Mouse (Mus musculus) hindbrain, embryonic 16.5 days (tissue): Measurements from ENCODE around the gene Slc12a7. TPM values are rescaled to one million over a fixed set of nuclear protein-coding genes. Genes with fewer than 3 reads are reported as not detected.

Experiments used
- ATAC-seq: fragments of 200-750 bp; cut with Nextera tagmentation; 2 replicates; pipeline ENCODE4 v1.8.0; 2017; ENCODE audit warnings: moderate TSS enrichment, moderate library complexity
- H3K27ac ChIP-seq: fragments of 300-500 bp; sonication (generic); 2 replicates; pipeline ENCODE4 v1.5.1; 2014; ENCODE audit warnings: low read depth, mild to moderate bottlenecking, control low read depth, low read length, moderate library complexity
- H3K27me3 ChIP-seq: fragments of 300-500 bp; sonication (generic); replicated peaks from 2 replicates; pipeline ENCODE4 v1.6.1; 2014; ENCODE audit warnings: low read length; ENCODE audit not compliant: control insufficient read depth, insufficient read depth
- H3K36me3 ChIP-seq: fragments of 300-500 bp; sonication (generic); 2 replicates; pipeline ENCODE4 v1.6.1; 2014; ENCODE audit warnings: mild to moderate bottlenecking, low read length, moderate library complexity, mixed read lengths; ENCODE audit not compliant: control insufficient read depth, insufficient read depth
- H3K4me1 ChIP-seq: fragments of 300-500 bp; sonication (generic); 2 replicates; pipeline ENCODE4 v1.6.1; 2014; ENCODE audit warnings: low read depth, low read length; ENCODE audit not compliant: control insufficient read depth, insufficient read depth
- H3K4me2 ChIP-seq: fragments of 300-500 bp; sonication (generic); 2 replicates; pipeline ENCODE4 v1.6.1; 2014; ENCODE audit warnings: mild to moderate bottlenecking, low read length, control low read depth, moderate library complexity
- H3K4me3 ChIP-seq: fragments of 300-500 bp; sonication (generic); 2 replicates; pipeline ENCODE4 v1.5.1; 2014; ENCODE audit warnings: mild to moderate bottlenecking, low read length, control low read depth, moderate library complexity
- H3K9ac ChIP-seq: fragments of 300-500 bp; sonication (generic); 2 replicates; pipeline ENCODE4 v1.6.1; 2014; ENCODE audit warnings: low read depth, mild to moderate bottlenecking, control low read depth, low read length, moderate library complexity
- H3K9me3 ChIP-seq: fragments of 300-500 bp; sonication (generic); 2 replicates; pipeline ENCODE4 v1.6.1; 2014; ENCODE audit warnings: mild to moderate bottlenecking, low read length, moderate library complexity; ENCODE audit not compliant: control insufficient read depth
- WGBS: fragments of 180-500 bp; shearing (Covaris S2); extraction: QIAGEN DNeasy Blood & Tissue Kit; methylation state at CpG from one replicate; pipeline ENCODE4 v1.1.7; 2014; 5-methylcytosine and 5-hydroxymethylcytosine counted together
- polyA plus RNA-seq: library from polyadenylated mRNA; unstranded; fragments of >200 nt; fragmentation: Nextera tagmentation; extraction: Ambion mirVana; gene quantifications from 2 replicates; pipeline ENCODE4 v1.2.1, GENCODE M21; 2015

The Slc12a7 gene
- polyA plus RNA-seq, 1 experiment from 2014 or later, result 7.7 TPM

DNA sequence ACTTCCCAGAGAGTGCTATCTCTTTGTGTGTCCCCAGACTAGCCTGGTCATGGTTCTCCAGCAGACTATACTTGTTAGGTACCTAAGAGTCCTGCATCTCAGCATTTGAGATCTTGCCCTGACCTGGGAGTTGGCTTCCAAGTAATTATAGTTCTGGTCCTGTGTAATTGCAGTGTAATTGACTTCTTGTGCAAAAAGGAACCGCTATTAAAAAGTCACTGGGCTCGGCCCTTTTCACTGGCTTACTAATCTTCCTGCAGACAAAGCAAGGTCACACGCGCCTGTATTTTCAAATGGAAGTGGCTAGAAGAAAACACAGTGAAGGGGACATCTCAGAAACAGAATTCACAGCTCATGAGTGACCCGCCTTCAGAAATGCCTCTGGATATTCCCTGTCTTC lies 21.1 kb upstream of the Slc12a7 start:
- H3K27me3 ChIP-seq, result no peaks in the 10 kb centered on the region
- H3K4me1 ChIP-seq, result no peaks in the 10 kb centered on the region
- H3K9me3 ChIP-seq, result no peaks in the 10 kb centered on the region
- no peak overlapping the region for H3K4me2 ChIP-seq
- H3K36me3 ChIP-seq, result no peaks in the 10 kb centered on the region
- H3K27ac ChIP-seq, result no peak overlapping the region
- ATAC-seq, result no peak
- 85% methylated on average over 5 of the region's 5 CpGs for WGBS
- no peak overlapping the region for H3K9ac ChIP-seq
- no peak overlapping the region for H3K4me3 ChIP-seq

- no peak overlapping the region for H3K9ac ChIP-seq
- ATAC-seq, result no peak
- no peaks in the 10 kb centered on the region for H3K4me1 ChIP-seq
- 80% methylated on average over 3 of the region's 3 CpGs for WGBS
- H3K9me3 ChIP-seq, result no peaks in the 10 kb centered on the region
- H3K4me2 ChIP-seq, result no peak overlapping the region
- H3K4me3 ChIP-seq, result no peak overlapping the region
- no peaks in the 10 kb centered on the region for H3K36me3 ChIP-seq
- H3K27ac ChIP-seq, result no peak overlapping the region
- no peaks in the 10 kb centered on the region for H3K27me3 ChIP-seq
Observed at GRCm38 (mm10) chr13:73712228-73712627, 20.7 kb upstream of the Slc12a7 start.

DNA sequence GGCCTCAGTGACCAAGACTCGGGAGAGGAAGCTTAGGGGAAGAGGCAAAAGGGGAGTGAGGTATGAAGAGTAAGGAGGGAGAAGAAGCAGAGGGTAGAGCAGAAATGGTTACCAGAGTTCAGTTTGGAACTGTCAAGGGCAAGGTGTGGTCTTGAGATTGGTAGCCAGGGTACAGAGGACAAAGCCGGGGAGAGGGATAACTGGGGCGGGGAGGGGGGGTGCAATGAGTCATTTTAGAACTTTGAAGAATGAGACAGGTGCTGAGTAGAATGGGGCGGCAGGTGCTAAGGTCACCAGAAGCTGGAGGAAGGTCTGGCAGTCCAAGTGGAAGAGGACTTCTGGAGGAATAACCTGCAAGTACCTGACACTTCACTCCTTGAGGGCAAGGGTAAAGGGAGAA lies 19.7 kb upstream of the Slc12a7 start:
- Histone ChIP-seq H3K27me3 (no peaks in the 10 kb centered on the region), H3K27ac (no peak overlapping the region), H3K4me1 (no peaks in the 10 kb centered on the region), H3K4me2 (no peak overlapping the region), H3K4me3 (no peak overlapping the region), H3K36me3 (no peaks in the 10 kb centered on the region), H3K9ac (no peak overlapping the region), H3K9me3 (no peaks in the 10 kb centered on the region)
- no peak for ATAC-seq
- 83% methylated on average over 4 of the region's 4 CpGs for WGBS

- Histone ChIP-seq H3K27me3 (no peaks in the 10 kb centered on the region), H3K4me2 (no peak overlapping the region), H3K9me3 (no peaks in the 10 kb centered on the region), H3K27ac (no peak overlapping the region), H3K4me1 (no peaks in the 10 kb centered on the region), H3K4me3 (no peak overlapping the region), H3K36me3 (no peaks in the 10 kb centered on the region), H3K9ac (no peak overlapping the region)
- WGBS, result 68% methylated on average over 2 of the region's 2 CpGs
- ATAC-seq, result no peak
Observed at GRCm38 (mm10) chr13:73714020-73714419, 18.9 kb upstream of the Slc12a7 start.

GRCm38 (mm10) chr13:73718225-73718624 lies 14.7 kb upstream of the Slc12a7 start:
- no peak overlapping the region for H3K4me2 ChIP-seq
- no peaks in the 10 kb centered on the region for H3K27me3 ChIP-seq
- H3K4me3 ChIP-seq, result no peak overlapping the region
- H3K36me3 ChIP-seq, result no peaks in the 10 kb centered on the region
- WGBS, result 3% methylated on average over 2 of the region's 2 CpGs
- H3K27ac ChIP-seq, result no peak overlapping the region
- H3K9ac ChIP-seq, result no peak overlapping the region
- H3K4me1 ChIP-seq, result no peaks in the 10 kb centered on the region
- ATAC-seq, result peak; percentile 81
- no peaks in the 10 kb centered on the region for H3K9me3 ChIP-seq

DNA sequence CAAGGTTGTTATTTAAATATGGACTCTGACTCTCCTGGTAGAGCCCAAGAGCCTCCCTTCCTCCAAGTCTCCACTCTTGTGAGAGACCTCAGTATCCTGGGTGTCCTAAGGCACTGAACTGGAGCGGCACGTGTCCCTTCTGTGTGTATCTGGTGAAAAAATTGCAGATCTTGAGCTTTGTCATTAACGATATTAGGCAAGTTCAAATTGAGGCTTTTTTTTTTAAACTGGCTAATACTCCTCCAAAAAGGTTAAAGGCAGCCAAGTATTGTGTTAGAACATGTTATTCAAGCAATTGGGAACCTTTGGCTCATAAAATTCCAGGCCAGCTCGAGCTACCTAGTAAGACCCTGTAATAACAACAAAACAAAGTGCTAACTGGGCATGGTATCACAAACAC lies 12.7 kb upstream of the Slc12a7 start:
- 89% methylated on average over 4 of the region's 4 CpGs for WGBS

GRCm38 (mm10) chr13:73723081-73723668 lies 9.7 kb upstream of the Slc12a7 start:
- ATAC-seq, result peak; percentile 61; the same call in 1 of the 2 replicates
- no peak overlapping the region for H3K27ac ChIP-seq
- 30% methylated on average over 8 of the region's 8 CpGs for WGBS
- no peaks in the 10 kb centered on the region for H3K36me3 ChIP-seq
- no peak overlapping the region for H3K4me2 ChIP-seq
- no peak overlapping the region for H3K4me3 ChIP-seq
- H3K4me1 ChIP-seq, result no peaks in the 10 kb centered on the region; the same call in 1 of the 2 replicates
- no peaks in the 10 kb centered on the region for H3K9me3 ChIP-seq
- H3K9ac ChIP-seq, result no peak overlapping the region
- no peaks in the 10 kb centered on the region for H3K27me3 ChIP-seq

More for the DNA sequence above, 12.7 kb upstream of the Slc12a7 start:
- no peak overlapping the region for H3K4me3 ChIP-seq
- H3K9me3 ChIP-seq, result no peaks in the 10 kb centered on the region
- H3K9ac ChIP-seq, result no peak overlapping the region
- H3K27ac ChIP-seq, result no peak overlapping the region
- no peak for ATAC-seq
- no peaks in the 10 kb centered on the region for H3K36me3 ChIP-seq
- no peaks in the 10 kb centered on the region for H3K27me3 ChIP-seq
- H3K4me1 ChIP-seq, result no peaks in the 10 kb centered on the region
- H3K4me2 ChIP-seq, result no peak overlapping the region

DNA sequence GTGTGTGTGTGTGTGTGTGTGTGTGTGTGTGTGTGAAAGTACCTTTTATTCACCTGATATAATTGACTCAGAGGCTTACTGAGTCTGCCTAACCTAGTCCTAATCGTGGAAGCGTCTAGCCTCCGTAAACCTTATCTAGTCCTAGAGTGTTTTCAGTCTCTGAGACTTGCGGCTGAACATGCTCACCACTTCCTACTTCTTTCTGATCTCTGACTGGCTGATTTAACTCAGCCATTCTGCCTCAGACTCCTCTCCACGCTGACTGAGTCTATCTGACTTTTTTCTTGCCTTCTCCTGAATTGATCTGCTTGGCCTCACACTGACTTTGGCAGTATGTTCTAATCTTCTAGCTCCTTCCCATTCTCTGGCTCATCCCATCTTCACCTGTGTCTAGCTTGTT lies 7.6 kb upstream of the Slc12a7 start:
- H3K9me3 ChIP-seq, result no peaks in the 10 kb centered on the region
- WGBS, result 88% methylated on average over 5 of the region's 5 CpGs
- H3K4me1 ChIP-seq, result no peaks in the 10 kb centered on the region; the same call in 1 of the 2 replicates
- H3K27me3 ChIP-seq, result no peaks in the 10 kb centered on the region
- H3K36me3 ChIP-seq, result no peaks in the 10 kb centered on the region
- no peak overlapping the region for H3K27ac ChIP-seq
- H3K4me2 ChIP-seq, result no peak overlapping the region
- H3K9ac ChIP-seq, result no peak overlapping the region
- no peak for ATAC-seq
- H3K4me3 ChIP-seq, result no peak overlapping the region

DNA sequence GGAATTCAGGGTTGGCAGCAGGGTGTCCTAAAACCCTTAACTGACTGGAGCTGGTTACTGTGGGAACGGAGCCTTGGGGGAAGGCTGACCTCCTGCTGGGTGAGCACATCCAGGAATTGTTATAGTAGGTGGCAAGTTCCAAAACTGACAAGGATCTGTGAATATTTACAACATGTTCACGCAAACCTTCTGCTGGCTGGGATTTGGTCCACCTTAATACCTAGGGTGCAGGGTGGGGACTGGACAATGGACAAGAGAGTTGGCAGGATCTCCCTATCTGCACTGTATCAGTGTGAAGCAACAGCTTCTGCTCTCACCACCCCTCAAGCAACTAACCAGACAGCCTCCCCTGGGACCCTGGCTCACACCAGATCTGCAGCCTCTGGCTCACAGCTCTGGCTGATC lies 5.3 kb upstream of the Slc12a7 start:
- H3K4me3 ChIP-seq, result no peak overlapping the region
- no peak overlapping the region for H3K27ac ChIP-seq
- H3K36me3 ChIP-seq, result no peaks in the 10 kb centered on the region
- no peak overlapping the region for H3K4me2 ChIP-seq
- H3K4me1 ChIP-seq, result peaks cover 4% of the 10 kb centered on the region
- H3K9me3 ChIP-seq, result no peaks in the 10 kb centered on the region
- no peak overlapping the region for H3K9ac ChIP-seq
- ATAC-seq, result no peak
- WGBS, result 24% methylated on average over 2 of the region's 2 CpGs
- H3K27me3 ChIP-seq, result peaks cover 3% of the 10 kb centered on the region; the same call in 1 of the 2 replicates

GRCm38 (mm10) chr13:73728633-73729032 lies 4.3 kb upstream of the Slc12a7 start:
- H3K9ac ChIP-seq, result no peak overlapping the region
- no peak overlapping the region for H3K4me2 ChIP-seq
- H3K4me1 ChIP-seq, result peaks cover 7% of the 10 kb centered on the region
- H3K4me3 ChIP-seq, result no peak overlapping the region
- H3K9me3 ChIP-seq, result no peaks in the 10 kb centered on the region
- no peak for ATAC-seq
- H3K27me3 ChIP-seq, result peaks cover 7% of the 10 kb centered on the region; the same call in 1 of the 2 replicates
- H3K27ac ChIP-seq, result no peak overlapping the region
- H3K36me3 ChIP-seq, result no peaks in the 10 kb centered on the region
